Mouse (Mus musculus) heart, embryonic 16.5 days (tissue): ENCODE results near the gene Iqck. TPM values are rescaled to one million over a fixed set of nuclear protein-coding genes. Genes with fewer than 3 reads are reported as not detected.

Experiments used
- ATAC-seq: fragments of 200-750 bp; cut with Nextera tagmentation; replicated peaks from 2 replicates; pipeline ENCODE4 v1.8.0; 2017; ENCODE audit warnings: moderate number of reproducible peaks; ENCODE audit not compliant: insufficient read depth, low FRiP score; ENCODE audit errors: extremely low read depth
- H3K27ac ChIP-seq: fragments of 300-500 bp; sonication (generic); 2 replicates; pipeline ENCODE4 v1.5.1; 2014; ENCODE audit warnings: mild to moderate bottlenecking, low read length, control low read depth, moderate library complexity
- H3K27me3 ChIP-seq: fragments of 300-500 bp; sonication (generic); 2 replicates; pipeline ENCODE4 v1.6.1; 2014; ENCODE audit warnings: low read length, mixed read lengths; ENCODE audit not compliant: control insufficient read depth, insufficient read depth
- H3K36me3 ChIP-seq: fragments of 300-500 bp; sonication (generic); 2 replicates; pipeline ENCODE4 v1.6.1; 2014; ENCODE audit not compliant: control insufficient read depth, insufficient read depth
- H3K4me1 ChIP-seq: fragments of 300-500 bp; sonication (generic); 2 replicates; pipeline ENCODE4 v1.6.1; 2014; ENCODE audit warnings: low read length, mixed read lengths; ENCODE audit not compliant: control insufficient read depth, insufficient read depth
- H3K4me2 ChIP-seq: fragments of 300-500 bp; sonication (generic); 2 replicates; pipeline ENCODE4 v1.6.1; 2014; ENCODE audit warnings: low read depth, mild to moderate bottlenecking, control low read depth, low read length
- H3K4me3 ChIP-seq: fragments of 300-500 bp; sonication (generic); 2 replicates; pipeline ENCODE4 v1.5.1; 2014; ENCODE audit warnings: mild to moderate bottlenecking, control low read depth, low read length
- H3K9ac ChIP-seq: fragments of 300-500 bp; sonication (generic); 2 replicates; pipeline ENCODE4 v1.6.1; 2014; ENCODE audit warnings: low read length, control low read depth
- H3K9me3 ChIP-seq: fragments of 300-500 bp; sonication (generic); replicated peaks from 2 replicates; pipeline ENCODE4 v1.6.1; 2016; ENCODE audit warnings: low read length; ENCODE audit not compliant: control insufficient read depth
- WGBS: fragments of 180-500 bp; shearing (Covaris S2); extraction: QIAGEN DNeasy Blood & Tissue Kit; methylation state at CpG from one replicate; pipeline ENCODE4 v1.1.7; 2014; 5-methylcytosine and 5-hydroxymethylcytosine counted together
- polyA plus RNA-seq: library from polyadenylated mRNA; unstranded; fragments of >200 nt; fragmentation: Nextera tagmentation; extraction: Ambion mirVana; gene quantifications from 2 replicates; pipeline ENCODE4 v1.2.1, GENCODE M21; 2015

Gene Iqck
- polyA plus RNA-seq, 1 experiment from 2014 or later, result 1.0 TPM

GRCm38 (mm10) chr7:118865362-118865761 is 9.8 kb downstream of the Iqck start:
- Histone ChIP-seq H3K9me3 (no peaks in the 10 kb centered on the region), H3K27ac (no peak overlapping the region), H3K4me3 (no peak overlapping the region), H3K36me3 (no peaks in the 10 kb centered on the region), H3K4me1 (no peaks in the 10 kb centered on the region), H3K9ac (no peak overlapping the region), H3K27me3 (no peaks in the 10 kb centered on the region), H3K4me2 (no peak overlapping the region)
- no peak for ATAC-seq
- WGBS, result 46% methylated on average over 2 of the region's 2 CpGs

- no peaks in the 10 kb centered on the region for H3K9me3 ChIP-seq
- H3K4me2 ChIP-seq, result no peak overlapping the region
- no peak overlapping the region for H3K27ac ChIP-seq
- no peaks in the 10 kb centered on the region for H3K36me3 ChIP-seq
- 84% methylated on average over 3 of the region's 3 CpGs for WGBS
- H3K4me3 ChIP-seq, result no peak overlapping the region
- H3K27me3 ChIP-seq, result no peaks in the 10 kb centered on the region
- H3K9ac ChIP-seq, result no peak overlapping the region
- H3K4me1 ChIP-seq, result no peaks in the 10 kb centered on the region
- ATAC-seq, result no peak
Observed at GRCm38 (mm10) chr7:118879466-118880029, 24.0 kb downstream of the Iqck start.

GRCm38 (mm10) chr7:118883957-118884356 is 28.4 kb downstream of the Iqck start:
- H3K27ac ChIP-seq, result no peak overlapping the region
- H3K9me3 ChIP-seq, result no peaks in the 10 kb centered on the region
- H3K9ac ChIP-seq, result no peak overlapping the region
- H3K4me1 ChIP-seq, result no peaks in the 10 kb centered on the region
- H3K27me3 ChIP-seq, result no peaks in the 10 kb centered on the region
- 54% methylated on average over 4 of the region's 4 CpGs for WGBS
- H3K4me3 ChIP-seq, result no peak overlapping the region
- ATAC-seq, result no peak
- H3K4me2 ChIP-seq, result no peak overlapping the region
- H3K36me3 ChIP-seq, result no peaks in the 10 kb centered on the region

GRCm38 (mm10) chr7:118884969-118885368 is 29.4 kb downstream of the Iqck start:
- Histone ChIP-seq H3K4me1 (no peaks in the 10 kb centered on the region), H3K4me2 (no peak overlapping the region), H3K36me3 (no peaks in the 10 kb centered on the region), H3K9me3 (no peaks in the 10 kb centered on the region), H3K27ac (no peak overlapping the region), H3K27me3 (no peaks in the 10 kb centered on the region), H3K9ac (no peak overlapping the region), H3K4me3 (no peak overlapping the region)
- WGBS, result 71% methylated on average over 4 of the region's 4 CpGs
- ATAC-seq, result no peak

GRCm38 (mm10) chr7:118887303-118888055 is 31.9 kb downstream of the Iqck start:
- Histone ChIP-seq H3K4me2 (no peak overlapping the region), H3K9me3 (no peaks in the 10 kb centered on the region), H3K27me3 (no peaks in the 10 kb centered on the region), H3K4me3 (no peak overlapping the region), H3K36me3 (no peaks in the 10 kb centered on the region), H3K9ac (no peak overlapping the region), H3K27ac (no peak overlapping the region), H3K4me1 (no peaks in the 10 kb centered on the region)
- no peak for ATAC-seq
- WGBS, result 53% methylated on average over 6 of the region's 6 CpGs

GRCm38 (mm10) chr7:118889046-118889680 is 33.6 kb downstream of the Iqck start:
- no peaks in the 10 kb centered on the region for H3K36me3 ChIP-seq
- no peaks in the 10 kb centered on the region for H3K9me3 ChIP-seq
- ATAC-seq, result no peak
- H3K27me3 ChIP-seq, result no peaks in the 10 kb centered on the region
- 35% methylated on average over 3 of the region's 3 CpGs for WGBS
- no peak overlapping the region for H3K4me2 ChIP-seq
- no peak overlapping the region for H3K27ac ChIP-seq
- H3K4me1 ChIP-seq, result no peaks in the 10 kb centered on the region
- H3K9ac ChIP-seq, result no peak overlapping the region
- no peak overlapping the region for H3K4me3 ChIP-seq

- 46% methylated on average over 10 of the region's 10 CpGs for WGBS
- Histone ChIP-seq H3K9ac (no peak overlapping the region), H3K36me3 (no peaks in the 10 kb centered on the region), H3K27ac (peak overlapping the region; percentile 32; the same call in 1 of the 2 replicates), H3K27me3 (no peaks in the 10 kb centered on the region), H3K9me3 (no peaks in the 10 kb centered on the region), H3K4me1 (no peaks in the 10 kb centered on the region; the same call in 1 of the 2 replicates), H3K4me2 (no peak overlapping the region), H3K4me3 (no peak overlapping the region)
- ATAC-seq, result no peak
Observed at GRCm38 (mm10) chr7:118895469-118896450, 40.2 kb downstream of the Iqck start.

- Histone ChIP-seq H3K9ac (no peak overlapping the region), H3K36me3 (no peaks in the 10 kb centered on the region), H3K27ac (no peak overlapping the region), H3K4me2 (no peak overlapping the region), H3K4me1 (peaks cover 7% of the 10 kb centered on the region), H3K4me3 (no peak overlapping the region), H3K9me3 (no peaks in the 10 kb centered on the region), H3K27me3 (no peaks in the 10 kb centered on the region)
- ATAC-seq, result no peak
Observed at GRCm38 (mm10) chr7:118898063-118898462, 42.5 kb downstream of the Iqck start.
